Mouse (Mus musculus): Measurements from ENCODE around the gene Sptb. TPM values are rescaled to one million over a fixed set of nuclear protein-coding genes. Genes with fewer than 3 reads are reported as not detected.

Gene Sptb
- polyA plus RNA-seq, 1 experiment from 2014 or later = 3.3 TPM

DNA sequence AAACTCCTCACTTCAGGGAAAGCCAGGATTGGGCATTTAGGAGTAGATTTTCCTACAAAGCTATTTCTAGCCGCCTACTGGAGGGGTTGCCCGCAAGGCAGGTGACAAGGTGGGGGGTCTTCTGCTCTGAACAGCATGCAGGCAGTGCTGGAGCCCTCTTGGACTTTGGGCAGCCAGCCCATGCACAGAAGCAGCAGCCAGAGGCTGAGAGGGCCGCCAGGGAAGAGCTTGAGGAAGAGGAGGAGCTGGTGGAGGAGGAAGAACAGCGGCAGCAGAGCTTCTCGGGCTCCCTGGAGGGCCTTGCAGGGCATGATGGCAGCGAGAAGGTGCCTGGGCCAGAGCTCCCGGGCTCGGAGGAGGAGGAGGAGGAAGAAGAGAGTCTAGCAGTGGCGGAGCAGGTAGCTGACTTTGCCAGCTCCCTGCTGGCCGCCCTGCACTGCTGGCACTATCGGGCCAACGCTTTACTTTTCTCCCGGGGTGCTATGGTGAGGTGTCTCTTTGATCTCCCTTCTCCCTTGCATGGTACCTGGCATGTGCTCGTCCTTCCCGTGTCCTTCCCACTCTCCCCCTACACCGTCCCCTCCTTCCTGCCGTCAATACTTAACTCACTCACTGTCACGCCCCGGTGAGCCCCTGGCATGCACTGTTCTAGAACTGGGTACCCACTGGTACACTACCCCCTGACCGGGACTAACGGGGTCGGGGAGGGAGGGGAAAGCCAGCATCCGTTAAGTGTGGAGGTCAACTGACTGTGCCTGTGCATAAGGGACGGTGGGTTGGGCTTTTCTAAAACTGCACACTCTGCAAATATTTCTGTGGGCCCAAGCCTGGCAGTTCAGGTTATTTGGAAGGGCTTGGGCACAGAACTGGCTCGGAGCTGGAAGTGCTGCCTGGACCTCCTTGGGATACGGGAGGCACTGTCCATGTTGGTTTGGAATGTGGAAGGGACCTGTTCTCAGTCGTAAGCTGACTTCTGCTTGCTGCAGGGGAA lies 137.8 kb downstream of the Sptb start:
- H3K4me3 ChIP-seq (ENCODE audit: low read depth, low read length) = no peak overlapping the region
- H3K36me3 ChIP-seq (ENCODE audit: control insufficient read depth, insufficient read depth, low read length) = peaks cover 27% of the 10 kb centered on the region
- H3K27ac ChIP-seq (replicated peaks; ENCODE audit: low read depth, low read length) = no peak overlapping the region
- no peak overlapping the region for H3K4me2 ChIP-seq (ENCODE audit: low read depth, low read length)
- H3K27me3 ChIP-seq (replicated peaks; ENCODE audit: control insufficient read depth, insufficient read depth, low read length) = no peaks in the 10 kb centered on the region
- WGBS = 73% methylated on average over 24 of the region's 27 CpGs
- no peaks in the 10 kb centered on the region for H3K4me1 ChIP-seq (ENCODE audit: control insufficient read depth, insufficient read depth, low read length)
- no peaks in the 10 kb centered on the region for H3K9me3 ChIP-seq (ENCODE audit: control insufficient read depth, low read length)
- DNase-seq (ENCODE audit: low spot score) (no peak), ATAC-seq (ENCODE audit: low read depth) (no peak)
- H3K9ac ChIP-seq (ENCODE audit: low read depth, low read length) = no peak overlapping the region

DNA sequence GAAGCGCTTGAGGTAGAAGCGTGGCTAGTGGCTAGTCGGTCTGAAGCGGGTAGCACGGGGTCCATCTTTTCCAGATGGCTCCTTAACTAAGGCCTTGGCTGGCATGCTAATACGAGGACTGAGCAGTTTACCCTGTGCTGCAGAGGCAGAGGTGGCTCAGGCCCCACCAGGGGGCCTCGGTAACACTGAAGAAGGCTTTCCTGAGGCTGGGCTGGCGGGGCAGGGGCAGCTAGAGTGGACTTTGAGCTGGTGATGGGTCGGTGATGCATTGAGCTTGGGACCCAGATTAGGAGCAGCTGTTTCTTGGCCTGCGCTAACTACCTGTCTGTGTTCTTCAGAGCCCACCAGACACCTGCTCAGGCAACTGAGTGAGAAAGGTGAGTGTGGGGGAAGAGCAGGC lies 139.1 kb downstream of the Sptb start:
- Histone ChIP-seq H3K9me3 (ENCODE audit: control insufficient read depth, low read length) (no peaks in the 10 kb centered on the region), H3K9ac (ENCODE audit: low read depth, low read length) (no peak overlapping the region), H3K27me3 (replicated peaks; ENCODE audit: control insufficient read depth, insufficient read depth, low read length) (no peaks in the 10 kb centered on the region), H3K4me3 (ENCODE audit: low read depth, low read length) (no peak overlapping the region), H3K36me3 (ENCODE audit: control insufficient read depth, insufficient read depth, low read length) (peaks cover 18% of the 10 kb centered on the region), H3K4me2 (ENCODE audit: low read depth, low read length) (no peak overlapping the region), H3K27ac (replicated peaks; ENCODE audit: low read depth, low read length) (no peak overlapping the region), H3K4me1 (ENCODE audit: control insufficient read depth, insufficient read depth, low read length) (no peaks in the 10 kb centered on the region)
- ATAC-seq (ENCODE audit: low read depth) = no peak
- no peak for DNase-seq (ENCODE audit: low spot score)
- WGBS = 79% methylated on average over 10 of the region's 10 CpGs

DNA sequence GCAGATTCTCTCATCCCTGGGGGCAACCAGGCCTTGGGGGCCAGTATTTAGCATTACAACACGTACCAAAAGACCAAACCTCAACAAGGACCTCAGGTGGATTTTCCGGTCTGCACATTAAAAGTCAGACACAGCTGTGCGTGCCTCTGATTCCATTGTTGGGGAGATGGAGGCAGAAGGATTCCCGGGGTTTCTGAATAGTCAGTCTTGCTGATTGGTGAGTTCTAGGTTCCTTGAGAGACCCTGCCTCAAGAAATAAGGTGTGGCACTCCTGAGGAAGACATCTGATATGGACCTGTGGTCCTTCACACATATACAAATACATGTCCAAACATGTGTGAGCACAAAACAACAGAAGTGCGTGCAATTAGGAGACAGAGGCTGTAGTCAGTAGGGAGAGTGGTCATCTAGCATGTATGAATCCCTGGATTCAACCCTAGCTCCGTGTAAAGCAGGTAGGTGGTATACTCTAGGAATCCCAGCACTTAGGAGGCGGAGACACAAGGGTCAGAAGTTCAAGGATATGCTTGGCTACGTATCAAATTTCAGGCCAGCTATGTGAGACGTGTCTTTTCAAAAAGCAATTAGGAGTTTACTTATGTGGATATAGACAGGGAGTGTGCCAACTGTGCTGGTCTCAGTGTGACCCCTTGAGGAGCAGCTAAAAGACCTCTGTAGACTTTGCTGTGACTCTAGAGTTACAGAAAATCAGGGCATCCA lies 140.0 kb downstream of the Sptb start:
- ATAC-seq (ENCODE audit: low read depth) = peak; percentile 50; the same call in 1 of the 2 replicates
- no peak overlapping the region for H3K4me3 ChIP-seq (ENCODE audit: low read depth, low read length)
- H3K27me3 ChIP-seq (replicated peaks; ENCODE audit: control insufficient read depth, insufficient read depth, low read length) = no peaks in the 10 kb centered on the region
- no peak for DNase-seq (ENCODE audit: low spot score)
- no peak overlapping the region for H3K4me2 ChIP-seq (ENCODE audit: low read depth, low read length)
- no peak overlapping the region for H3K27ac ChIP-seq (replicated peaks; ENCODE audit: low read depth, low read length)
- WGBS = 61% methylated on average over 9 of the region's 9 CpGs
- H3K9me3 ChIP-seq (ENCODE audit: control insufficient read depth, low read length) = no peaks in the 10 kb centered on the region
- H3K36me3 ChIP-seq (ENCODE audit: control insufficient read depth, insufficient read depth, low read length) = peaks cover 21% of the 10 kb centered on the region
- H3K4me1 ChIP-seq (ENCODE audit: control insufficient read depth, insufficient read depth, low read length) = no peaks in the 10 kb centered on the region
- H3K9ac ChIP-seq (ENCODE audit: low read depth, low read length) = no peak overlapping the region

DNA sequence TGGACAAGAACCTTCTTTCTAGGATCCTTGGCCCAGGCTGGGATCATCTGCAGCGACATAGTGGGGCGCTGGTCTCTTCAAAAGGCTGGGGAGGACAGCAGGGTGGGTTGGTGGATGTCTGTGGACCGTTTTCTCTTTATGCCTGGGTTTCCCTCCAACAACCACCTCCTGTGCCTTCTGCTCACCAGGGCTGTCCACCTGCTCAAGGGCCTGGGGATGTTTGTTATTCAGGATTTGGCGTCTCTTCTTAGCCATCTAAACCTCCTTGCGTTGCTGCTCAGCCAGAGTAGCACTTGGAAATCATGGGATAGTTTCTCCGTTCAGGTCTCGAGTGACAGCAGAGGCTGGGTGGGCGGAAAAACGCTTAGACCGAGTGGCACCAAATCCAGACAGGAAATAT lies 144.1 kb downstream of the Sptb start:
- H3K27ac ChIP-seq (replicated peaks; ENCODE audit: low read depth, low read length) = no peak overlapping the region

DNA sequence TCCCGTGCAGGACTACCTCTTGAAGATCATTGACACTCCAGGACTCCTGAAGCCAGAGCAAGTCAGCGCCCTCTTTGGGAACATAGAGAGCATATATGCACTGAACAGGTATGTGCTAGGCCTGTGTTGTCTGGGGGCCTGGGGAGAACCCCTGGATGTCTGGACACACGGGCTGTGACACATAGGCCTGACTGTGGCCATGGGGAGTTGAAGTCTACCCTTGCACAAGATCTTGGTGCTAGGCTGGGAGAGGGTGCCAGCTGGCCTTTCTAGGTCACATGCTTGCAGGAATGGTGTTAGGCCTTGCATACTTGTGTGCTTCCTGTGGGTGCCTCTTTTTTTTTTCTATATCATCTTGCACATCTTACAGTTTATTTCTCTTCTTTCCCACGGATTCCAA lies 148.2 kb downstream of the Sptb start:
- 82% methylated on average over 4 of the region's 4 CpGs for WGBS
- no peaks in the 10 kb centered on the region for H3K9me3 ChIP-seq (ENCODE audit: control insufficient read depth, low read length)
- H3K36me3 ChIP-seq (ENCODE audit: control insufficient read depth, insufficient read depth, low read length) = peaks cover 44% of the 10 kb centered on the region

More for the DNA sequence above, 144.1 kb downstream of the Sptb start:
- WGBS = 79% methylated on average over 9 of the region's 10 CpGs
- Histone ChIP-seq H3K4me2 (ENCODE audit: low read depth, low read length) (no peak overlapping the region), H3K9me3 (ENCODE audit: control insufficient read depth, low read length) (no peaks in the 10 kb centered on the region), H3K27me3 (replicated peaks; ENCODE audit: control insufficient read depth, insufficient read depth, low read length) (no peaks in the 10 kb centered on the region), H3K9ac (ENCODE audit: low read depth, low read length) (no peak overlapping the region), H3K36me3 (ENCODE audit: control insufficient read depth, insufficient read depth, low read length) (peaks cover 36% of the 10 kb centered on the region), H3K4me1 (ENCODE audit: control insufficient read depth, insufficient read depth, low read length) (no peaks in the 10 kb centered on the region), H3K4me3 (ENCODE audit: low read depth, low read length) (no peak overlapping the region)
- ATAC-seq (ENCODE audit: low read depth) (no peak), DNase-seq (ENCODE audit: low spot score) (no peak)

DNA sequence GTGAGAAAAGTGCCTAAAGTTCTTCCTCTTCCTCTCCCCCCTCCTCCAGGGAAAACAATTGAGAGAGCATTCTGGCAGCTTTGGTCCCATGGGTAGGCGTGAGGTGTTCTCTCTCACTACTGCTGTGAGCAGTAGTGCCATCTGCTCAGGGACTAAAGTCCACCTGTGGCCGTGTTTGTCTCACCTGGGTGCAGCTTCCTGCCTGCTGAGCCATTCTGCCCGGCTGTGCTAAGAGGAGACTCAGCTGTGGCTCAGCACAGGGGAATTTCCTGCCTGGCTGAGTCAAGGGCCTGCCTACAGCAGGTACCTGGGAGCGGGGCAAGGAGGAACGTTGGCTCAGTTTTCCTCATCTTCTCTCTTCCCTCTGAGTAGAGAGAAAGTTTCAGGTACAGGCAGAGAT lies 152.1 kb downstream of the Sptb start:
- Histone ChIP-seq H3K9ac (ENCODE audit: low read depth, low read length) (no peak overlapping the region), H3K4me1 (ENCODE audit: control insufficient read depth, insufficient read depth, low read length) (peaks cover 5% of the 10 kb centered on the region; the same call in 1 of the 2 replicates), H3K36me3 (ENCODE audit: control insufficient read depth, insufficient read depth, low read length) (peaks cover 19% of the 10 kb centered on the region), H3K4me3 (ENCODE audit: low read depth, low read length) (no peak overlapping the region), H3K4me2 (ENCODE audit: low read depth, low read length) (no peak overlapping the region), H3K27ac (replicated peaks; ENCODE audit: low read depth, low read length) (no peak overlapping the region), H3K27me3 (replicated peaks; ENCODE audit: control insufficient read depth, insufficient read depth, low read length) (no peaks in the 10 kb centered on the region), H3K9me3 (ENCODE audit: control insufficient read depth, low read length) (no peaks in the 10 kb centered on the region)
- 79% methylated on average over 5 of the region's 5 CpGs for WGBS
- no peak for DNase-seq (ENCODE audit: low spot score)
- peak; percentile 42; the same call in 1 of the 2 replicates for ATAC-seq (ENCODE audit: low read depth)

More for the DNA sequence above, 148.2 kb downstream of the Sptb start:
- no peak overlapping the region for H3K4me3 ChIP-seq (ENCODE audit: low read depth, low read length)
- no peak overlapping the region for H3K9ac ChIP-seq (ENCODE audit: low read depth, low read length)
- H3K27me3 ChIP-seq (replicated peaks; ENCODE audit: control insufficient read depth, insufficient read depth, low read length) = no peaks in the 10 kb centered on the region
- H3K4me2 ChIP-seq (ENCODE audit: low read depth, low read length) = no peak overlapping the region
- DNase-seq (ENCODE audit: low spot score) = no peak
- no peaks in the 10 kb centered on the region for H3K4me1 ChIP-seq (ENCODE audit: control insufficient read depth, insufficient read depth, low read length)
- no peak overlapping the region for H3K27ac ChIP-seq (replicated peaks; ENCODE audit: low read depth, low read length)
- no peak for ATAC-seq (ENCODE audit: low read depth)

DNA sequence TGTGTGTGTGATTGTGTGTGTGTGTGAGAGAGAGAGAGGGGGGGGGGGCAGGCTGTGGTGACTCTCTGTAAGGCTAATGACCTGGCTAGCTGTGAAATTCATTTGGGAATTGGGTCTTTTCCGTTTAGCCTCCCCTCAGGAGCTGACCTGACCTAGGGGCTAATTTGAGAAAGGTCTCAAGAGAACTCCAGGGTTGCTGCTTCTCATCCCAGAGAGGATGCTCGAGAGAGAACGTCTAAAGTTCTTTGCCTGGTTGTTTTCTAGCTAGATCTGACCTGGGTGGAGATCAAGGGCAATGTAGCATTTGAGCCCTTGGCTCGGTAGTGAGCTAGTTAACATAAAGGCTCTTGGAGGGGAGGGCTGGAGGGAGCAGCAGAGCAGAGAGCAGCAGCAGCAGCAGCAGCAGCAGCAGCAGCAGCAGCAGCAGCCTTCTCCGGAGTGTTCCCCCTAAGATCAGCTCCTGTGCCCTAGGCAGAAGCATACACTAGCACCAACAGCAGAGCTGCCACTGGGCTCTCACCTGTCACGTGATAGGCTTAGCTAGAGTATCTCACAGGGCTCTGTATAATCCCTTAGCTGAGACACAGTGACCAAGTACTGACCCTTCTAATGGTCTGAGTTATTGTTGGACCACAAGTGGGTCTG lies 153.5 kb downstream of the Sptb start:
- DNase-seq (ENCODE audit: low spot score) (no peak), ATAC-seq (ENCODE audit: low read depth) (peak; percentile 51)
- Histone ChIP-seq H3K4me1 (ENCODE audit: control insufficient read depth, insufficient read depth, low read length) (peaks cover 5% of the 10 kb centered on the region; the same call in 1 of the 2 replicates), H3K9ac (ENCODE audit: low read depth, low read length) (no peak overlapping the region), H3K4me3 (ENCODE audit: low read depth, low read length) (no peak overlapping the region), H3K36me3 (ENCODE audit: control insufficient read depth, insufficient read depth, low read length) (peaks cover 11% of the 10 kb centered on the region; the same call in 1 of the 2 replicates), H3K4me2 (ENCODE audit: low read depth, low read length) (no peak overlapping the region), H3K27ac (replicated peaks; ENCODE audit: low read depth, low read length) (no peak overlapping the region), H3K27me3 (replicated peaks; ENCODE audit: control insufficient read depth, insufficient read depth, low read length) (no peaks in the 10 kb centered on the region), H3K9me3 (ENCODE audit: control insufficient read depth, low read length) (no peaks in the 10 kb centered on the region)
- WGBS = 19% methylated on average over 6 of the region's 6 CpGs

DNA sequence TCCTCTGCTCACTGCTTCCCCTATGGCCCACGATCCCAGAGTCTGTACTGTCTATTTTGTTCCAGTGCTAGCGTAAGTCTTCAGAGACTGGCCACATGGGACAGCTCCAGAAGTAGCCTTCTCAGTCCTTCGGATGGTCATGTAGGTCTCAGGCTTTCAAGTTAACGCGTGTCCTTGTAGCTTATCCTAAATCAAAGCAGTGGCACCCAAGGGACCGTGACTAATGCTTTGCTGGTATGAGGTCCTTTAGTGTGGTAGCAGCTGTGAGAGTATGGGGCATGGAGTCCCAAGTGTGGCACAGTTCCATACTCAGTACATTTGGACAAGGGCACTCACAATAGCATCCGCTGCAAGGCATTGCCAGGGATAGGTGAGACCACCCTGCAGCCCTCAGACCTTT lies 154.2 kb downstream of the Sptb start:
- no peak for ATAC-seq (ENCODE audit: low read depth)
- H3K27me3 ChIP-seq (replicated peaks; ENCODE audit: control insufficient read depth, insufficient read depth, low read length) = no peaks in the 10 kb centered on the region
- no peak overlapping the region for H3K27ac ChIP-seq (replicated peaks; ENCODE audit: low read depth, low read length)
- 77% methylated on average over 7 of the region's 7 CpGs for WGBS
- no peaks in the 10 kb centered on the region for H3K9me3 ChIP-seq (ENCODE audit: control insufficient read depth, low read length)
- no peak overlapping the region for H3K4me2 ChIP-seq (ENCODE audit: low read depth, low read length)
- no peak for DNase-seq (ENCODE audit: low spot score)
- H3K36me3 ChIP-seq (ENCODE audit: control insufficient read depth, insufficient read depth, low read length) = peaks cover 11% of the 10 kb centered on the region; the same call in 1 of the 2 replicates
- H3K4me3 ChIP-seq (ENCODE audit: low read depth, low read length) = no peak overlapping the region
- H3K4me1 ChIP-seq (ENCODE audit: control insufficient read depth, insufficient read depth, low read length) = peaks cover 5% of the 10 kb centered on the region; the same call in 1 of the 2 replicates
- H3K9ac ChIP-seq (ENCODE audit: low read depth, low read length) = no peak overlapping the region

Measured in embryonic facial prominence, embryonic 14.5 days (tissue).